Mouse (Mus musculus): ENCODE measurements at regions not wholly inside any gene's neighbourhood (a gene's known extent, or its start where the extent isn't known, plus 50 kb on each side); places are given as distances from the start of the nearest gene placed in this dataset.

GRCm38 (mm10) chr17:51585263-51585662 is 247.8 kb downstream of the Satb1 start:
- 0 out of 2 replicates have a peak, but pooled peaks cover 3% of the 10 kb centered on the region for H3K4me1 ChIP-seq
- H3K36me3 ChIP-seq (replicated peaks): no peaks in the 10 kb centered on the region
- no peaks in the 10 kb centered on the region for H3K9me3 ChIP-seq
- no peak overlapping the region for H3K4me3 ChIP-seq
- no peak overlapping the region for H3K27ac ChIP-seq (replicated peaks)
- no peak for DNase-seq (ENCODE audit: low spot score)
- 67% methylated on average over 1 of the region's 1 CpGs for WGBS
- no peaks in the 10 kb centered on the region for H3K27me3 ChIP-seq (replicated peaks; ENCODE audit: low read depth, poor library complexity, severe bottlenecking)

DNA sequence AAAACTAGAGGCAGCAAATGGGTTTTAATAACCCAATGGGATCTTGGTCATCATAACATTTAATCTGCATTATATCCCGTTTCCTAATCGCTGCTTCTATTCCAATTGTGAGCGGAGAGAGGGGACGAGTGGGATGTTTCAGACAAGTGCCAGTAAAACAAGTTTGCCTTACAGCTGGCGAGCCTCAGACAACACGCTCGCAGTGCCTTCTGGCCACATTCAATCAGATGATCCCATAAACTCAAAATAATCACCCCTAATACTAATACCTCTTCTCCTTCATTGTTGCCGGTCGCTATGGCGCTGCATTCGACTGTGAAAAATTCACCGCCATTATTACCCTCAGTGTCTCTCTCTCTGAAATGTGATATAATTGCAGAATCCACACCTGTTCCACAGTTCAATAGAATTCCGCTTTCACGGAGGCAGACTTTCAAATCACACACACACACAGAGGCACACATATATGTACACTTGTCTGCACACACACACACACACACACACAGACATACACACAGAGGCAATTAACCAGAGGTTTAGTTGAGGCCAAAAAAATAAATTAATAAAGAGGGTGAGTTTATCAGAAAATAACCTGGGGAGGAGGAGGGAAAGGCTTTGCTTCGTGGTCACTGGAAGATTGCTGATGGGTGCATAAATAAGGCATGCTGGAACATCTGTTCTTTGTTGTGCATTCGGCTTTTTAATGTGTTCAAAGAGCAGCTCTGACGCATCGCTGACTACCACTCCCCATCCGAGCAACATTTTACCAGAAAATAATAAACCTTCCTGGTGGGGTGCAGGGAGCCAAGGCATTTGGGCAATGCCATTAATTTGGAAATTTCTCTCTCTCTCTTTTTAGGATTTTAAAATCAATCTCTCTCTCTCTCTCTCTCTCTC is 248.9 kb downstream of the Satb1 start:
- Histone ChIP-seq H3K4me3 (no peak overlapping the region), H3K36me3 (replicated peaks) (no peaks in the 10 kb centered on the region), H3K27me3 (replicated peaks; ENCODE audit: low read depth, poor library complexity, severe bottlenecking) (no peaks in the 10 kb centered on the region), H3K9me3 (no peaks in the 10 kb centered on the region), H3K4me1 (0 out of 2 replicates have a peak, but pooled peaks cover 3% of the 10 kb centered on the region), H3K27ac (replicated peaks) (no peak overlapping the region)
- WGBS: 85% methylated on average over 19 of the region's 19 CpGs
- DNase-seq (ENCODE audit: low spot score): no peak

- no peak for DNase-seq (ENCODE audit: low spot score)
- Histone ChIP-seq H3K9me3 (no peaks in the 10 kb centered on the region), H3K27me3 (replicated peaks; ENCODE audit: low read depth, poor library complexity, severe bottlenecking) (no peaks in the 10 kb centered on the region), H3K27ac (replicated peaks) (no peak overlapping the region), H3K4me3 (no peak overlapping the region), H3K4me1 (0 out of 2 replicates have a peak, but pooled peaks cover 3% of the 10 kb centered on the region), H3K36me3 (replicated peaks) (no peaks in the 10 kb centered on the region)
- WGBS: 87% methylated on average over 15 of the region's 15 CpGs
These were observed 249.8 kb downstream of the Satb1 start for GRCm38 (mm10) chr17:51583277-51583676.

DNA sequence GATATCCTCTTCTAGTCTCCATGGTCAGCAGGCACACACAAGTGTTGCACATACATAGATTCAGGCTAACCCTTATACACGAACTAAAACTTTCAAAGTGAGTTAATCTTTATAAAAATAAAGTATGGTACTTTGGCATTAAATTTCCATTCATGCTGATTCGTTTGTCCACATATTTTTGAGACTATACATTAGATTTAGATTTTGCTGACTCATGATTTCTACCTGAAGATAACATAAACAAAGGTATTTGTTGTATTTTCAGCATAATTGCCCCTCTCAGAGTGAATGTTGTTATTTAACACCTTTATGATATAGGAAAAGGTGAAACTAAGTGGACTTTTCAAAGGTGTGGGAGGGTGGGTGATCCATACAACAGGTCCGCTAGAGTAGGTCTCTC is 277.2 kb downstream of the Satb1 start:
- WGBS: 86% methylated on average over 3 of the region's 3 CpGs
- Histone ChIP-seq H3K4me1 (no peaks in the 10 kb centered on the region), H3K27ac (replicated peaks) (no peak overlapping the region), H3K9me3 (no peaks in the 10 kb centered on the region), H3K27me3 (replicated peaks; ENCODE audit: low read depth, poor library complexity, severe bottlenecking) (no peaks in the 10 kb centered on the region), H3K36me3 (replicated peaks) (no peaks in the 10 kb centered on the region), H3K4me3 (no peak overlapping the region)
- no peak for DNase-seq (ENCODE audit: low spot score)

DNA sequence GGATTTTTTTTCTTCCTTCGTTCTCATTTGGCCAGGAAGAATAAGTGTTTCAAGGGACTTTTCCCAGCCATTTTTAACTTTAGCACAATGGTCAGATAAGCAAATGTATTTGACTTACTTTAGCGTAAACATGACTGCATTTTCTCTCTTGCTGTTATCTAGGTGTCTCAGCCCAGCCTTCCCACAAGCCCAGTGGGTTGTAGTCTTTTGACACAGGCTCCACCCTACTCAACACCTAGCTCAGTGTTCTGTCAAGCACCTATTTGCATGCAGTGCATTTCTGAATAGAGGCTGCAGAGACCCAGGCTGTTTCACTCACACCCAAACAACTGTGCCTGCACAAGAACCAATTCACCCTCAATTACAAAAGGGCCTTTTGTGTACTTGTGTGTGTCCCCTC is 278.6 kb downstream of the Satb1 start:
- WGBS: 94% methylated on average over 2 of the region's 2 CpGs
- Histone ChIP-seq H3K27ac (replicated peaks) (no peak overlapping the region), H3K27me3 (replicated peaks; ENCODE audit: low read depth, poor library complexity, severe bottlenecking) (no peaks in the 10 kb centered on the region), H3K36me3 (replicated peaks) (no peaks in the 10 kb centered on the region), H3K9me3 (no peaks in the 10 kb centered on the region), H3K4me3 (no peak overlapping the region), H3K4me1 (no peaks in the 10 kb centered on the region)
- DNase-seq (ENCODE audit: low spot score): no peak

GRCm38 (mm10) chr17:51552277-51553015 is 280.6 kb downstream of the Satb1 start:
- H3K4me3 ChIP-seq: no peak overlapping the region
- H3K27me3 ChIP-seq (replicated peaks; ENCODE audit: low read depth, poor library complexity, severe bottlenecking): no peaks in the 10 kb centered on the region
- no peaks in the 10 kb centered on the region for H3K4me1 ChIP-seq
- 92% methylated on average over 5 of the region's 5 CpGs for WGBS
- DNase-seq (ENCODE audit: low spot score): no peak
- H3K36me3 ChIP-seq (replicated peaks): no peaks in the 10 kb centered on the region
- no peaks in the 10 kb centered on the region for H3K9me3 ChIP-seq
- no peak overlapping the region for H3K27ac ChIP-seq (replicated peaks)

DNA sequence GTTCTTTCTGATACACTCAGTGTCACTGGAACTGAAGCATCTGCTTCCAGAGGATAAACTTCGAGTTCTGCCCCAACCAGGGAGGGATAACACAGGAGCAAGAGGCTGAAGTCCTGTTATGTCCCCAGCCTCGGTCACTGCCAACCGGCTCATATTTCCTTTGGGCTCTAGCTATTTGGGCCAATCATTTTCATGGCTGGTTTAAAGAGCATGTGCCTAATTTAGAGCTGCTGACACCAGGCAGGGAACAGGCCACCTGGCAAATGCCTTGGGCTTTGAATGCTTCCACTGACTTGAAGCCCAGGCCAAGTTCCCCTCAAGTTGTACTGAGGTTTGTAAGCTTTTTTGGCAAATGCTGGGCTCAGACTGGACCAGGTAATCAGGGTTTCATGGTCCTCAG is 286.1 kb downstream of the Satb1 start:
- Histone ChIP-seq H3K27ac (replicated peaks) (no peak overlapping the region), H3K9me3 (no peaks in the 10 kb centered on the region), H3K4me3 (no peak overlapping the region), H3K36me3 (replicated peaks) (no peaks in the 10 kb centered on the region), H3K27me3 (replicated peaks; ENCODE audit: low read depth, poor library complexity, severe bottlenecking) (no peaks in the 10 kb centered on the region), H3K4me1 (peaks cover 6% of the 10 kb centered on the region)
- DNase-seq (ENCODE audit: low spot score): peak; percentile 31
- 33% methylated on average over 3 of the region's 3 CpGs for WGBS

- no peaks in the 10 kb centered on the region for H3K9me3 ChIP-seq
- H3K4me1 ChIP-seq: peaks cover 6% of the 10 kb centered on the region
- WGBS: 68% methylated on average over 2 of the region's 2 CpGs
- no peak overlapping the region for H3K27ac ChIP-seq (replicated peaks)
- no peaks in the 10 kb centered on the region for H3K27me3 ChIP-seq (replicated peaks; ENCODE audit: low read depth, poor library complexity, severe bottlenecking)
- no peaks in the 10 kb centered on the region for H3K36me3 ChIP-seq (replicated peaks)
- H3K4me3 ChIP-seq: no peak overlapping the region
- DNase-seq (ENCODE audit: low spot score): no peak
These were observed 290.5 kb downstream of the Satb1 start for GRCm38 (mm10) chr17:51542544-51542943.

GRCm38 (mm10) chr17:51534678-51535077 is 298.4 kb downstream of the Satb1 start:
- DNase-seq (ENCODE audit: low spot score): peak; percentile 33
- no peaks in the 10 kb centered on the region; the same call in 1 of the 2 replicates for H3K27me3 ChIP-seq (replicated peaks; ENCODE audit: low read depth, poor library complexity, severe bottlenecking)

DNA sequence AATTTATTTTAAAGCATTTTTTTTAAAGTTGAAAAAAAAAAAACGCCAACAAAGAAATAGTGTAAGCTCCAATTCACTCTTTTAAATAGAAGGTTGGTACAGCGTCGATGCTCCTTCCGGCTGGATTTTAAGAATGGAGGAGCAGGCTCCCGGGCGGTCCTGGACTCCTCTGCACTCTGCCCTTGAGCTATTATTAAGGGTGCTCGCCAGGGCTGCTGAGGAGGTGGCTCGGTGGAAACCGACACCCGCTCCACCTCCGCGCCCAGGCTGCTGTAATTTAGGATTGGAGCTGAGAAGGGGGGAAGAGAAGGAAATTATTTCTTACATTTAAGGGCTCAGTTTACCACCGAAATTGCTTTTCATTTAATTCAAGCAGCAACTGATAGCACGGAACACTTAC is 298.8 kb downstream of the Satb1 start:
- H3K9me3 ChIP-seq: no peaks in the 10 kb centered on the region
- WGBS: 16% methylated on average over 14 of the region's 14 CpGs
- H3K4me1 ChIP-seq: peaks cover 16% of the 10 kb centered on the region
- peak overlapping the region; percentile 39 for H3K4me3 ChIP-seq
- DNase-seq (ENCODE audit: low spot score): peak; percentile 59
- no peak overlapping the region for H3K27ac ChIP-seq (replicated peaks)
- H3K36me3 ChIP-seq (replicated peaks): no peaks in the 10 kb centered on the region
- H3K27me3 ChIP-seq (replicated peaks; ENCODE audit: low read depth, poor library complexity, severe bottlenecking): no peaks in the 10 kb centered on the region; the same call in 1 of the 2 replicates

More at GRCm38 (mm10) chr17:51534678-51535077, 298.4 kb downstream of the Satb1 start:
- H3K4me3 ChIP-seq: peak overlapping the region; percentile 39
- H3K9me3 ChIP-seq: no peaks in the 10 kb centered on the region
- WGBS: 39% methylated on average over 10 of the region's 10 CpGs
- H3K36me3 ChIP-seq (replicated peaks): no peaks in the 10 kb centered on the region
- H3K4me1 ChIP-seq: peaks cover 16% of the 10 kb centered on the region
- H3K27ac ChIP-seq (replicated peaks): no peak overlapping the region

GRCm38 (mm10) chr17:51528161-51528560 is 304.9 kb downstream of the Satb1 start:
- DNase-seq (ENCODE audit: low spot score): no peak
- H3K27me3 ChIP-seq (replicated peaks; ENCODE audit: low read depth, poor library complexity, severe bottlenecking): no peaks in the 10 kb centered on the region; the same call in 1 of the 2 replicates
- peaks cover 10% of the 10 kb centered on the region; the same call in 1 of the 2 replicates for H3K4me1 ChIP-seq
- H3K36me3 ChIP-seq (replicated peaks): no peaks in the 10 kb centered on the region
- no peaks in the 10 kb centered on the region for H3K9me3 ChIP-seq
- WGBS: 87% methylated on average over 3 of the region's 3 CpGs
- H3K4me3 ChIP-seq: no peak overlapping the region
- no peak overlapping the region for H3K27ac ChIP-seq (replicated peaks)

DNA sequence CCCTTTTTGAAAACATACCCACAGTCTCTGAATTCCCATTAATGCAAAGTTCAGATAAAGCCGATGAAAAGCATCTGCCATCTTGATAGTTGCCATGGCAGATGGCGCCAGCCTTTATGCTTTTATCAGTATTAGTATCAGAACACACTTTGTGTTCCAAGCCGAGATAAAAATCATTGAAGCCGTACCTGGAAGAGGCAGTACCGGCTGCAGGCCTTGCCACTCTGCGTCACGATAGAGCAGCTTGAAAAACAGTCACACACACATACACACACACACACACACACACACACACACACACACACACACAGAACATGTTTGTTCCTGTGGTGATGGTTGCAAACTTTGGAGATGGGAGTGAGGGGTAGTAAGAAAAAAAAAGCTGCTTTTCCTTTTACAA is 306.2 kb downstream of the Satb1 start:
- 79% methylated on average over 7 of the region's 7 CpGs for WGBS
- Histone ChIP-seq H3K4me1 (peaks cover 10% of the 10 kb centered on the region; the same call in 1 of the 2 replicates), H3K4me3 (no peak overlapping the region)

More for the DNA sequence above, 306.2 kb downstream of the Satb1 start:
- no peak overlapping the region for H3K27ac ChIP-seq (replicated peaks)
- H3K9me3 ChIP-seq: no peaks in the 10 kb centered on the region
- no peaks in the 10 kb centered on the region for H3K27me3 ChIP-seq (replicated peaks; ENCODE audit: low read depth, poor library complexity, severe bottlenecking)
- H3K36me3 ChIP-seq (replicated peaks): no peaks in the 10 kb centered on the region
- DNase-seq (ENCODE audit: low spot score): no peak

All from embryonic facial prominence, embryonic 10.5 days (tissue).